Mouse (Mus musculus): ENCODE data around the gene Cacna2d2. TPM values are rescaled to one million over a fixed set of nuclear protein-coding genes. Genes with fewer than 3 reads are reported as not detected.
A peak's percentile ranks its signal among the peaks of the same experiment; 100 is the strongest.

The Cacna2d2 gene
- polyA plus RNA-seq, 1 experiment from 2014 or later, result 0.02 TPM

DNA sequence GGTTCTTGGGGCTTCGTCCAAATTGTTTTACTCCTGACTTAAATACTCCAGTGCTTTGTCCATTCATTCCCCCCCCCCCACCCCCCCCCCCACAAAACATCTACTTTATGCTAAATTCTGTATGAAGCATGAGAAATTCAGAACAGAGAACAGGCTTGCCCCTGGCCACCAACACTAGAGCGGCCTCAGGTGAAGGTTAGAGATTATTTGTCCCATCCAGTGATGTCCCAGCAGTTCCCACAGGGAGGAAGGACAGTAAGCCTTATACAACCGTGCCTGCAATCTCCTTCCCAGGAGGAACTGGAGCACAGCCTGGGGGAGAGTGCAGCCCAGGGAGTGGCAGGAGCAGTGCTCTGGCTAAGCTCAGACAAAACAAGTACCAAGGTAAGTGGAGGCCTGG is 179.2 kb downstream of the Cacna2d2 start, which contains the start of gene Naa80:
Naa80 (plus strand) TSS at position 301 of the 400 bp plus-strand sequence.
- Histone ChIP-seq H3K4me3 (no peak within 1 kb of the TSS), H3K27ac (peak within 1 kb of the TSS; percentile 95), H3K9ac (peak within 1 kb of the TSS; percentile 15; the same call in 1 of the 2 replicates), H3K36me3 (peaks cover 15% of the 10 kb centered on the region), H3K4me1 (peaks cover 70% of the 10 kb centered on the region), H3K4me2 (peak within 1 kb of the TSS; percentile 94), H3K9me3 (replicated peaks) (no peaks in the 10 kb centered on the region), H3K27me3 (replicated peaks) (no peaks in the 10 kb centered on the region)
- 74% methylated on average over 3 of the region's 3 CpGs for WGBS (ENCODE audit: insufficient replicate concordance)
- ATAC-seq, result no peak

Other genes starting within 250 kb of the Cacna2d2 start
- 0.12 and 0.18 TPM in 2 replicates for gene Dock3, start 167.7 kb upstream of the Cacna2d2 start, polyA plus RNA-seq (2016; fragmentation: Nextera tagmentation; extraction: Ambion mirVana)
- 12.5 and 13.2 TPM in 2 replicates for gene Mapkapk3, start 109.7 kb upstream of the Cacna2d2 start, polyA plus RNA-seq (2016; fragmentation: Nextera tagmentation; extraction: Ambion mirVana)
- gene Cish, start 103.6 kb upstream of the Cacna2d2 start, polyA plus RNA-seq (2016; fragmentation: Nextera tagmentation; extraction: Ambion mirVana), result 16.2 and 18.1 TPM in 2 replicates
- 4.9 and 5.0 TPM in 2 replicates for gene Hemk1, start 61.3 kb upstream of the Cacna2d2 start, polyA plus RNA-seq (2016; fragmentation: Nextera tagmentation; extraction: Ambion mirVana)
- gene 6430571L13Rik, start 59.0 kb upstream of the Cacna2d2 start, polyA plus RNA-seq (2016; fragmentation: Nextera tagmentation; extraction: Ambion mirVana), result 0.06 and 0.10 TPM in 2 replicates
- 25.9 and 26.4 TPM in 2 replicates for gene Tmem115, start 134.3 kb downstream of the Cacna2d2 start, polyA plus RNA-seq (2016; fragmentation: Nextera tagmentation; extraction: Ambion mirVana)
- gene Cyb561d2, start 142.6 kb downstream of the Cacna2d2 start, polyA plus RNA-seq (2016; fragmentation: Nextera tagmentation; extraction: Ambion mirVana), result 18.5 and 19.5 TPM in 2 replicates
- 15.3 and 16.0 TPM in 2 replicates for gene Nprl2, start 142.6 kb downstream of the Cacna2d2 start, polyA plus RNA-seq (2016; fragmentation: Nextera tagmentation; extraction: Ambion mirVana)
- not detected in 2 replicates for gene Zmynd10, start 147.7 kb downstream of the Cacna2d2 start, polyA plus RNA-seq (2016; fragmentation: Nextera tagmentation; extraction: Ambion mirVana)
- 22.2 and 24.8 TPM in 2 replicates for gene Rassf1, start 151.9 kb downstream of the Cacna2d2 start, polyA plus RNA-seq (2016; fragmentation: Nextera tagmentation; extraction: Ambion mirVana)
- 48.6 and 52.7 TPM in 2 replicates for gene Tusc2, start 163.6 kb downstream of the Cacna2d2 start, polyA plus RNA-seq (2016; fragmentation: Nextera tagmentation; extraction: Ambion mirVana)
- gene Hyal2, start 168.3 kb downstream of the Cacna2d2 start, polyA plus RNA-seq (2016; fragmentation: Nextera tagmentation; extraction: Ambion mirVana), result 53.9 and 57.6 TPM in 2 replicates
- gene Hyal1, start 177.3 kb downstream of the Cacna2d2 start, polyA plus RNA-seq (2016; fragmentation: Nextera tagmentation; extraction: Ambion mirVana), result 3.6 and 3.9 TPM in 2 replicates
- gene Naa80, start 179.3 kb downstream of the Cacna2d2 start, polyA plus RNA-seq (2016; fragmentation: Nextera tagmentation; extraction: Ambion mirVana), result 12.5 and 12.9 TPM in 2 replicates
- gene Hyal3, start 181.2 kb downstream of the Cacna2d2 start, polyA plus RNA-seq (2016; fragmentation: Nextera tagmentation; extraction: Ambion mirVana), result 0.99 and 1.2 TPM in 2 replicates
- gene Ifrd2, start 188.0 kb downstream of the Cacna2d2 start, polyA plus RNA-seq (2016; fragmentation: Nextera tagmentation; extraction: Ambion mirVana), result 171 TPM in 2 replicates
- 0.35 and 0.52 TPM in 2 replicates for gene Sema3b, start 209.6 kb downstream of the Cacna2d2 start, polyA plus RNA-seq (2016; fragmentation: Nextera tagmentation; extraction: Ambion mirVana)
- 206 and 210 TPM in 2 replicates for gene Gnai2, start 235.8 kb downstream of the Cacna2d2 start, polyA plus RNA-seq (2016; fragmentation: Nextera tagmentation; extraction: Ambion mirVana)

Measured in liver, embryonic 12.5 days (tissue).